Mouse (Mus musculus) thymus, adult 2 months (tissue): ENCODE data around the gene Gm10188. TPM values are rescaled to one million over a fixed set of nuclear protein-coding genes. Genes with fewer than 3 reads are reported as not detected.

ENCODE experiments used
- DNase-seq: peaks from one replicate; pipeline ENCODE4 v3.0.0; 2021
- H3K27ac ChIP-seq: fragments of 200-500 bp; 2 replicates; pipeline ENCODE4 v1.5.1; 2012; ENCODE audit warnings: low read length, control low read depth; ENCODE audit not compliant: control insufficient read depth, insufficient read depth
- H3K27me3 ChIP-seq: fragments of 200-500 bp; 2 replicates; pipeline ENCODE4 v1.6.1; 2012; ENCODE audit warnings: mild to moderate bottlenecking, low read length, moderate library complexity, mixed read lengths; ENCODE audit not compliant: control insufficient read depth, insufficient read depth
- H3K36me3 ChIP-seq: fragments of 200-500 bp; 2 replicates; pipeline ENCODE4 v1.6.1; 2012; ENCODE audit warnings: mild to moderate bottlenecking, low read length, moderate library complexity; ENCODE audit not compliant: control insufficient read depth, insufficient read depth
- H3K4me1 ChIP-seq: fragments of 200-500 bp; replicated peaks from 2 replicates; pipeline ENCODE4 v1.6.1; 2012; ENCODE audit warnings: low read length; ENCODE audit not compliant: control insufficient read depth, insufficient read depth
- H3K4me3 ChIP-seq: fragments of 200-500 bp; 2 replicates; pipeline ENCODE4 v1.5.1; 2012; ENCODE audit warnings: mild to moderate bottlenecking, low read length, control low read depth, moderate library complexity; ENCODE audit not compliant: control insufficient read depth, insufficient read depth
- CTCF ChIP-seq: fragments of 200-500 bp; IDR thresholded peaks from 2 replicates; pipeline ENCODE4 v1.5.1; 2012; ENCODE audit warnings: mild to moderate bottlenecking, control low read depth, low read length, moderate library complexity, borderline replicate concordance; ENCODE audit not compliant: control insufficient read depth, poor library complexity, insufficient read depth; ENCODE audit errors: extremely low read depth
- POLR2A ChIP-seq: fragments of 200-500 bp; IDR thresholded peaks from 2 replicates; pipeline ENCODE4 v1.6.1; 2012; ENCODE audit warnings: mild to moderate bottlenecking, low read length, control low read depth, moderate library complexity; ENCODE audit not compliant: control insufficient read depth, poor library complexity, insufficient read depth; ENCODE audit errors: extremely low read depth
- WGBS: fragments of 180-500 bp; shearing (Covaris S2); methylation state at CpG from one replicate; pipeline ENCODE4 v1.1.7; 2018; 5-methylcytosine and 5-hydroxymethylcytosine counted together
- polyA plus RNA-seq: library from polyadenylated mRNA; depleted of rRNA; stranded (reverse); fragments of >200 nt; gene quantifications from 2 replicates; pipeline ENCODE4 v1.2.3, GENCODE M21; 2012; rRNA removed

The Gm10188 gene
- not detected in 2 replicates for polyA plus RNA-seq

- H3K27ac ChIP-seq, result no peak within 1 kb of the TSS
- WGBS, result 96% methylated on average over 3 of the region's 3 CpGs
- TF ChIP-seq CTCF, result no peak
- no peak for TF ChIP-seq POLR2A
- H3K4me1 ChIP-seq, result no peaks in the 10 kb centered on the region
- H3K36me3 ChIP-seq, result no peaks in the 10 kb centered on the region
- DNase-seq, result no peak
- H3K4me3 ChIP-seq, result no peak within 1 kb of the TSS
- no peaks in the 10 kb centered on the region; the same call in 1 of the 2 replicates for H3K27me3 ChIP-seq
Observed at GRCm38 (mm10) chr1:132229667-132230066, at the start of gene Gm10188. Gene Gm10188, minus strand, starts transcription at chr1:132229767.

GRCm38 (mm10) chr1:132277124-132277523, 47.6 kb upstream of the Gm10188 start:
- no peak overlapping the region for H3K4me3 ChIP-seq
- 88% methylated on average over 6 of the region's 6 CpGs for WGBS
- no peak overlapping the region for H3K27ac ChIP-seq
- DNase-seq, result no peak
- no peaks in the 10 kb centered on the region for H3K36me3 ChIP-seq
- no peaks in the 10 kb centered on the region for H3K27me3 ChIP-seq
- no peaks in the 10 kb centered on the region for H3K4me1 ChIP-seq
- TF ChIP-seq CTCF (no peak), POLR2A (no peak)

- H3K27ac ChIP-seq, result no peak overlapping the region
- H3K4me1 ChIP-seq, result no peaks in the 10 kb centered on the region
- no peaks in the 10 kb centered on the region for H3K36me3 ChIP-seq
- no peaks in the 10 kb centered on the region for H3K27me3 ChIP-seq
- TF ChIP-seq CTCF (no peak), POLR2A (no peak)
- H3K4me3 ChIP-seq, result no peak overlapping the region
- WGBS, result 79% methylated on average over 3 of the region's 3 CpGs
- no peak for DNase-seq
Observed at GRCm38 (mm10) chr1:132276694-132277093, 47.1 kb upstream of the Gm10188 start.

- TF ChIP-seq CTCF (no peak), POLR2A (no peak)
- no peak for DNase-seq
- Histone ChIP-seq H3K4me3 (no peak overlapping the region), H3K27ac (no peak overlapping the region), H3K36me3 (no peaks in the 10 kb centered on the region), H3K27me3 (no peaks in the 10 kb centered on the region), H3K4me1 (no peaks in the 10 kb centered on the region)
- WGBS, result 100% methylated on average over 3 of the region's 3 CpGs
Observed at GRCm38 (mm10) chr1:132271237-132271636, 41.7 kb upstream of the Gm10188 start.

- H3K36me3 ChIP-seq, result no peaks in the 10 kb centered on the region
- no peak for DNase-seq
- no peaks in the 10 kb centered on the region for H3K27me3 ChIP-seq
- 79% methylated on average over 7 of the region's 7 CpGs for WGBS
- H3K4me1 ChIP-seq, result no peaks in the 10 kb centered on the region
- no peak for TF ChIP-seq POLR2A
- TF ChIP-seq CTCF, result no peak
- H3K4me3 ChIP-seq, result no peak overlapping the region
- H3K27ac ChIP-seq, result no peak overlapping the region
Observed at GRCm38 (mm10) chr1:132268418-132269060, 39.0 kb upstream of the Gm10188 start.

- Histone ChIP-seq H3K36me3 (no peaks in the 10 kb centered on the region), H3K4me1 (no peaks in the 10 kb centered on the region), H3K27me3 (no peaks in the 10 kb centered on the region), H3K27ac (no peak overlapping the region; the same call in 1 of the 2 replicates), H3K4me3 (no peak overlapping the region)
- WGBS, result 88% methylated on average over 2 of the region's 2 CpGs
- no peak for DNase-seq
- no peak for TF ChIP-seq POLR2A
- no peak for TF ChIP-seq CTCF
Observed at GRCm38 (mm10) chr1:132267959-132268358, 38.4 kb upstream of the Gm10188 start.

GRCm38 (mm10) chr1:132266791-132267557, 37.4 kb upstream of the Gm10188 start:
- TF ChIP-seq POLR2A (no peak), CTCF (no peak)
- H3K4me1 ChIP-seq, result no peaks in the 10 kb centered on the region
- 85% methylated on average over 8 of the region's 8 CpGs for WGBS
- H3K27me3 ChIP-seq, result no peaks in the 10 kb centered on the region
- H3K27ac ChIP-seq, result no peak overlapping the region
- H3K36me3 ChIP-seq, result no peaks in the 10 kb centered on the region
- H3K4me3 ChIP-seq, result no peak overlapping the region
- DNase-seq, result no peak
